Mouse (Mus musculus): Measurements from ENCODE around the gene Fam19a4. TPM values are rescaled to one million over a fixed set of nuclear protein-coding genes. Genes with fewer than 3 reads are reported as not detected.

Gene Fam19a4
- polyA plus RNA-seq (2012; ENCODE audit: low replicate concordance) = not detected in 2 replicates

GRCm38 (mm10) chr6:97060074-97060681 lies at the start of gene Fam19a4:
Gene Fam19a4, minus strand, starts transcription at chr6:97060413.

Other genes with a start within 250 kb of the Fam19a4 start
- gene Eogt, start 88.8 kb upstream of the Fam19a4 start, polyA plus RNA-seq (2012; ENCODE audit: low replicate concordance) = 0.47 and 2.3 TPM in 2 replicates
- 5.3 and 10.3 TPM in 2 replicates for gene Tmf1, start 118.7 kb upstream of the Fam19a4 start, polyA plus RNA-seq (2012; ENCODE audit: low replicate concordance)
- 20.6 and 22.9 TPM in 2 replicates for gene Uba3, start 145.2 kb upstream of the Fam19a4 start, polyA plus RNA-seq (2012; ENCODE audit: low replicate concordance)
- 6.5 and 41.0 TPM in 2 replicates for gene Arl6ip5, start 150.3 kb upstream of the Fam19a4 start, polyA plus RNA-seq (2012; ENCODE audit: low replicate concordance)
- not detected in 2 replicates for gene Lmod3, start 192.3 kb upstream of the Fam19a4 start, polyA plus RNA-seq (2012; ENCODE audit: low replicate concordance)

All from leukemia stem cell, adult 10-12 weeks (primary cell).